Mouse (Mus musculus): ENCODE data around the gene Alg9.

DNA sequence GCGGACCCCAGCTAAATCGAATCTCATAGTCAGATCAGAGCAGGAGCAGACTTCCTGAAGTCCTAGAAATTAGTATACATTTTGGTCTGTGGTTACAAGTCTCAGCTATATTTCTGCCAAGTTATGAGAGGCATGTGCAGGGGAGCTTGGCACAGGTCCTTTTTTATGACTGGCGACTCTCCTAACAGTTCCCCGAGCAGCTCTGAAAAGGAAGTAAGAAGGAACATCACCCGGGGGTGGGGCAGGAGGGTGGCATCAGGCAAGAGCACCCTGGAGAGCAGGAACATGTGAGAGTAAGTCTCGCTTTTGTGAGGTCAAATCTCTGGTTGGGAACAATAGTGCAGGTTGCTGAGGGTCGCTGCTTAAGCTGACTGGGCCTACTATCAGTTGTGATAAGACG is 75.9 kb downstream of the Alg9 start:
- TF ChIP-seq CTCF (conservative IDR thresholded peaks at IDR 0.05; ENCODE audit: low read length) (no peak), POU5F1 (IDR thresholded peaks at IDR 0.05; ENCODE audit: borderline replicate concordance, low read length) (no peak)

All from E14TG2a.4 (cell line).